25 mouse cellular contexts compared by ENCODE assay signal in genomic region chr2:110865584-110865983, GRCm38 (mm10).
A peak's percentile ranks its signal among the peaks of the same experiment; 100 is the strongest.
DNase-seq lines count a peak whose midpoint lies in the region; ATAC-seq and TF ChIP-seq lines count a peak whose summit lies in the region.
"Had no signal": no experiment of that assay in that cellular context is flagged by ENCODE, and none has a peak within 500 bp of the region (broad histone marks: within the 10 kb centered on the region; RNA-seq: fewer than 3 reads in every experiment).

No protein-coding gene starts in this region.

- WGBS in midbrain, embryonic 12.5 days, result 60% methylated on average over 3 of the region's 3 CpGs
- 56% methylated on average over 3 of the region's 3 CpGs for WGBS in midbrain, postnatal 0 days
- WGBS in midbrain, embryonic 14.5 days, result 62% methylated on average over 3 of the region's 3 CpGs
- 81% methylated on average over 3 of the region's 3 CpGs for WGBS in midbrain, embryonic 15.5 days

- H3K27ac ChIP-seq in midbrain, embryonic 12.5 days (replicated peaks), result no peak overlapping the region
- no peak overlapping the region for H3K27ac ChIP-seq in midbrain, postnatal 0 days (ENCODE audit: low read depth, low read length)
- H3K27ac ChIP-seq in midbrain, embryonic 14.5 days (replicated peaks; ENCODE audit: low read depth, low read length), result no peak overlapping the region
- no peak overlapping the region for H3K27ac ChIP-seq in midbrain, embryonic 15.5 days
- H3K27ac ChIP-seq: embryonic facial prominence, embryonic 13.5 days; embryonic facial prominence, embryonic 15.5 days; forebrain, embryonic 10.5 days; forebrain, embryonic 12.5 days had no signal

- no peaks in the 10 kb centered on the region for H3K4me1 ChIP-seq in midbrain, embryonic 12.5 days
- no peaks in the 10 kb centered on the region for H3K4me1 ChIP-seq in midbrain, postnatal 0 days (ENCODE audit: insufficient read depth, low read length)
- no peaks in the 10 kb centered on the region for H3K4me1 ChIP-seq in midbrain, embryonic 14.5 days (ENCODE audit: control insufficient read depth, insufficient read depth, low read length)
- no peaks in the 10 kb centered on the region for H3K4me1 ChIP-seq in midbrain, embryonic 15.5 days
- H3K4me1 ChIP-seq: embryonic facial prominence, embryonic 13.5 days; embryonic facial prominence, embryonic 15.5 days; forebrain, embryonic 10.5 days; forebrain, embryonic 12.5 days had no signal

- no peak overlapping the region for H3K4me3 ChIP-seq in midbrain, embryonic 12.5 days
- H3K4me3 ChIP-seq in midbrain, postnatal 0 days (ENCODE audit: low read depth, low read length), result no peak overlapping the region
- no peak overlapping the region for H3K4me3 ChIP-seq in midbrain, embryonic 14.5 days (replicated peaks; ENCODE audit: low read depth, low read length)
- no peak overlapping the region for H3K4me3 ChIP-seq in midbrain, embryonic 15.5 days
- H3K4me3 ChIP-seq: embryonic facial prominence, embryonic 13.5 days; embryonic facial prominence, embryonic 15.5 days; erythroblast, embryonic 14.5 days; forebrain, embryonic 10.5 days; forebrain, embryonic 12.5 days had no signal

- no peak overlapping the region for H3K9ac ChIP-seq in midbrain, embryonic 12.5 days (replicated peaks)
- no peak overlapping the region for H3K9ac ChIP-seq in midbrain, postnatal 0 days (replicated peaks; ENCODE audit: low read length, poor library complexity, severe bottlenecking)
- no peak overlapping the region for H3K9ac ChIP-seq in midbrain, embryonic 14.5 days (replicated peaks; ENCODE audit: low read length)
- H3K9ac ChIP-seq in midbrain, embryonic 15.5 days, result no peak overlapping the region
- H3K9ac ChIP-seq: embryonic facial prominence, embryonic 13.5 days; embryonic facial prominence, embryonic 15.5 days; forebrain, embryonic 12.5 days had no signal

- TF ChIP-seq CTCF in midbrain, postnatal 0 days (IDR thresholded peaks at IDR 0.05), result no peak

- no peak overlapping the region for H3K4me2 ChIP-seq in midbrain, embryonic 12.5 days (replicated peaks)
- H3K4me2 ChIP-seq in midbrain, postnatal 0 days (ENCODE audit: low read depth, low read length, poor library complexity, severe bottlenecking), result no peak overlapping the region
- H3K4me2 ChIP-seq in midbrain, embryonic 14.5 days (ENCODE audit: low read length), result no peak overlapping the region
- H3K4me2 ChIP-seq in midbrain, embryonic 15.5 days, result no peak overlapping the region
- H3K4me2 ChIP-seq: embryonic facial prominence, embryonic 13.5 days; embryonic facial prominence, embryonic 15.5 days; forebrain, embryonic 12.5 days had no signal

- H3K36me3 ChIP-seq in midbrain, embryonic 12.5 days, result no peaks in the 10 kb centered on the region
- no peaks in the 10 kb centered on the region for H3K36me3 ChIP-seq in midbrain, postnatal 0 days (ENCODE audit: insufficient read depth, low read length)
- H3K36me3 ChIP-seq in midbrain, embryonic 14.5 days (ENCODE audit: control insufficient read depth, insufficient read depth, low read length), result no peaks in the 10 kb centered on the region
- no peaks in the 10 kb centered on the region for H3K36me3 ChIP-seq in midbrain, embryonic 15.5 days (replicated peaks)
- H3K36me3 ChIP-seq: embryonic facial prominence, embryonic 13.5 days; embryonic facial prominence, embryonic 15.5 days; forebrain, embryonic 10.5 days; forebrain, embryonic 12.5 days had no signal

- H3K27me3 ChIP-seq in midbrain, embryonic 12.5 days, result no peaks in the 10 kb centered on the region
- no peaks in the 10 kb centered on the region for H3K27me3 ChIP-seq in midbrain, postnatal 0 days (ENCODE audit: insufficient read depth, low read length)
- no peaks in the 10 kb centered on the region for H3K27me3 ChIP-seq in midbrain, embryonic 14.5 days (ENCODE audit: control insufficient read depth, insufficient read depth, low read length)
- H3K27me3 ChIP-seq in midbrain, embryonic 15.5 days (replicated peaks), result no peaks in the 10 kb centered on the region
- H3K27me3 ChIP-seq: CH12.LX; embryonic facial prominence, embryonic 13.5 days; embryonic facial prominence, embryonic 15.5 days; forebrain, embryonic 12.5 days had no signal

- 0 out of 2 replicates have a peak, but pooled peaks have one; percentile 52 for ATAC-seq in midbrain, embryonic 12.5 days (ENCODE audit: low FRiP score, low read depth)
- ATAC-seq in midbrain, postnatal 0 days (ENCODE audit: low FRiP score), result no peak
- ATAC-seq in midbrain, embryonic 14.5 days (ENCODE audit: low FRiP score, low TSS enrichment), result peak; percentile 47; the same call in 1 of the 2 replicates
- no peak for ATAC-seq in midbrain, embryonic 15.5 days (replicated peaks)
- ATAC-seq: activated CD4-positive, CD25-positive, alpha-beta regulatory T cell, adult 4 months; CD4-positive, CD25-positive, alpha-beta regulatory T cell, adult 4 months; forebrain, embryonic 14.5 days; forebrain, embryonic 16.5 days had no signal

- no peak for DNase-seq in midbrain, postnatal 0 days (ENCODE audit: low spot score)
- no peak for DNase-seq in midbrain, embryonic 14.5 days
- DNase-seq in adrenal gland, postnatal 14 days, result no peak
- DNase-seq: adrenal gland, adult 8-10 months; adrenal gland, postnatal 25 days; B cell, adult 2 months; cerebellum, adult 11 months; cerebellum, adult 18-20 months; cerebellum, adult 8-10 months; cerebellum, adult 9-11 months; cerebellum, postnatal 14 days; cerebellum, postnatal 36 days; embryo, embryonic 11 days had no signal

- no peaks in the 10 kb centered on the region for H3K9me3 ChIP-seq in midbrain, embryonic 12.5 days
- H3K9me3 ChIP-seq in midbrain, postnatal 0 days (ENCODE audit: low read length), result no peaks in the 10 kb centered on the region
- H3K9me3 ChIP-seq in midbrain, embryonic 14.5 days (ENCODE audit: control insufficient read depth, low read length), result no peaks in the 10 kb centered on the region
- H3K9me3 ChIP-seq in midbrain, embryonic 15.5 days, result no peaks in the 10 kb centered on the region
- H3K9me3 ChIP-seq: embryonic facial prominence, embryonic 13.5 days; embryonic facial prominence, embryonic 15.5 days; forebrain, embryonic 10.5 days; forebrain, embryonic 12.5 days had no signal

Comparison
In these comparisons a context has a peak if more than half of its experiments do, and no peak if none do; other contexts are left out.
1. ATAC-seq: peak in midbrain, embryonic 12.5 days (single experiment) and midbrain, embryonic 14.5 days (single experiment); none in midbrain, postnatal 0 days (single experiment) and midbrain, embryonic 15.5 days (single experiment).